Mouse (Mus musculus) heart, postnatal 0 days (tissue): Measurements from ENCODE around the gene Oaf.

ENCODE experiments used
- CTCF ChIP-seq: IDR thresholded peaks from 2 replicates; pipeline ENCODE4 v1.5.1; 2016; ENCODE audit warnings: antibody characterized with exemption, control low read depth, low read depth
- EP300 ChIP-seq: IDR thresholded peaks from 2 replicates; pipeline ENCODE4 v1.6.1; 2016; ENCODE audit warnings: antibody characterized with exemption, low read depth

GRCm38 (mm10) chr9:43237111-43237775 lies 2.5 kb downstream of the Oaf start:
- no peak for TF ChIP-seq CTCF
- TF ChIP-seq EP300 = no peak
